9 mouse cellular contexts compared by ENCODE assay signal in the genomic region with DNA sequence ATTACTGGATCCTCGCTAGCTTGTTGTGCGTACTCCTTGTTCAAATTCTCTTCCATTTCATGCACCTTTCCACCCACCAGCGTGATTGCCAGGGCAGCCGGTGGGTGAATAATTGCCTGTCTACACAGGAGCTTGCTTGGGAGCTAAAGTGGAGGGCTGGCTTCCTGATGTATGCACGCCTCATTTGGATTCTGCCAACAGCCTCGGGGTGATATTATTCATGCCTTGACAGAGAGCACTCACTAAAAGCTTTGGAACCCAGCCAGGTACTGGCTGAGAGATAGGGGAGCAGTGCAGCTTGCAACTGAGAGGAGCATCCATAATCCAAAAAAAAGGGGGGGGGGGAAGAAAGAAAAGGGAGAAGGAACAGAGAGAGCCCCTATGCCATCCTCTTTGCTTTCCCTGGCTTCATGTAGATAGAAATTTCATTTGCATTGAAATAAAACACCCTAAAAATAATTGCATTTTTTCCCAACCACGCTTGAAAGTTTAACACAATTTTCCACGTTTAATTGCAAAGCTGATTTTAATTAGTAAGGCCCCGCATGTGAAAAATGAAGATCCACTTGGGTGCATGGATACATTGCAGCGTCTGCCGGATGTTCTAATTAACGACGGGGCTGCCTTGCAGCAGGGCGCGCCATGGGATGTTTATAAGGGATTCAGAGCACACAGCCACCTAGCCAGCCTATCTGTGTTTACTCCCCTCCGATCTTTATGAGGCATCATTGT.
DNase-seq lines count a peak whose midpoint lies in the region; ATAC-seq and TF ChIP-seq lines count a peak whose summit lies in the region.
"Had no signal": no experiment of that assay in that cellular context is flagged by ENCODE, and none has a peak within 500 bp of the region (broad histone marks: within the 10 kb centered on the region; RNA-seq: fewer than 3 reads in every experiment).

No protein-coding gene starts in this region.

- no peaks in the 10 kb centered on the region for H3K9me3 ChIP-seq in liver, postnatal 0 days (ENCODE audit: low read length)
- H3K9me3 ChIP-seq: limb, embryonic 12.5 days had no signal

- intact Hi-C loops in heart, postnatal 14 days (cut with DNase I) = no loop called here
- intact Hi-C loops in left cerebral cortex, postnatal 14 days (cut with DNase I) = no loop called here

- no peaks in the 10 kb centered on the region for H3K4me1 ChIP-seq in liver, postnatal 0 days (ENCODE audit: insufficient read depth)

- no peaks in the 10 kb centered on the region for H3K27me3 ChIP-seq in liver, postnatal 0 days (ENCODE audit: insufficient read depth, low read length)

- DNase-seq in kidney, postnatal 4 days = peak; percentile 13 to 17
- no peak for DNase-seq in kidney, adult 18-20 months
- peak; percentile 34 to 35 for DNase-seq in cerebellum, postnatal 36 days
- DNase-seq in heart, postnatal 14 days = peak; percentile 11 to 42
- DNase-seq in left cerebral cortex, postnatal 14 days (ENCODE audit: low spot score in 2 of 2) = peak; percentile 80 to 90
- peak; percentile 68 to 78 for DNase-seq in right cerebral cortex, adult 2 months (ENCODE audit: low spot score in 2 of 2)
- no peak for DNase-seq in liver, postnatal 0 days

- WGBS in liver, postnatal 0 days (ENCODE audit: insufficient replicate concordance) = 52% methylated on average over 16 of the region's 16 CpGs

- no peak for TF ChIP-seq CTCF in liver, postnatal 0 days (IDR thresholded peaks at IDR 0.05; ENCODE audit: low read depth)

- no peak overlapping the region for H3K27ac ChIP-seq in liver, postnatal 0 days (ENCODE audit: low read depth)
- H3K27ac ChIP-seq: limb, embryonic 12.5 days had no signal

- H3K4me2 ChIP-seq in liver, postnatal 0 days (ENCODE audit: low read depth, low read length) = no peak overlapping the region
- H3K4me2 ChIP-seq: limb, embryonic 12.5 days had no signal

- no peak overlapping the region for H3K9ac ChIP-seq in liver, postnatal 0 days (replicated peaks)
- H3K9ac ChIP-seq: limb, embryonic 12.5 days had no signal

- no peak overlapping the region for H3K4me3 ChIP-seq in liver, postnatal 0 days (ENCODE audit: low read depth, low read length)
- H3K4me3 ChIP-seq: limb, embryonic 12.5 days had no signal

- ATAC-seq in liver, postnatal 0 days = no peak
- no peak for ATAC-seq in erythroid progenitor cell, adult 5-6 weeks (replicated peaks; ENCODE audit: low FRiP score, poor library complexity, severe bottlenecking)

- H3K36me3 ChIP-seq in liver, postnatal 0 days (replicated peaks; ENCODE audit: insufficient read depth, low read length) = no peaks in the 10 kb centered on the region
- H3K36me3 ChIP-seq: limb, embryonic 12.5 days had no signal

- TF ChIP-seq EP300 in liver, postnatal 0 days (IDR thresholded peaks at IDR 0.05; ENCODE audit: low read depth) = no peak

Comparison
In these comparisons a context has a peak if more than half of its experiments do, and no peak if none do; other contexts are left out.
1. DNase-seq: peak in kidney, postnatal 4 days (2 of 2), cerebellum, postnatal 36 days (2 of 2), heart, postnatal 14 days (2 of 2), left cerebral cortex, postnatal 14 days (2 of 2) and right cerebral cortex, adult 2 months (2 of 2); none in kidney, adult 18-20 months (single experiment) and liver, postnatal 0 days (single experiment).